Mouse (Mus musculus): ENCODE results near the gene Rab23. TPM values are rescaled to one million over a fixed set of nuclear protein-coding genes. Genes with fewer than 3 reads are reported as not detected.
A peak's percentile ranks its signal among the peaks of the same experiment; 100 is the strongest.

The Rab23 gene
- 30.3 and 32.3 TPM in 2 replicates for polyA plus RNA-seq (2014; fragmentation: Nextera tagmentation; extraction: Ambion mirVana)

GRCm38 (mm10) chr1:33719733-33720225 lies at the start of gene Rab23:
Gene Rab23 (plus strand): TSS chr1:33719887.
- H3K36me3 ChIP-seq (ENCODE audit: control insufficient read depth, insufficient read depth, low read length), result peaks cover 13% of the 10 kb centered on the region; the same call in 1 of the 2 replicates
- H3K9me3 ChIP-seq (ENCODE audit: control insufficient read depth, low read depth, low read length), result no peaks in the 10 kb centered on the region
- peak within 1 kb of the TSS; percentile 88 for H3K27ac ChIP-seq (ENCODE audit: low read length)
- peaks cover 5% of the 10 kb centered on the region; the same call in 1 of the 2 replicates for H3K4me1 ChIP-seq (ENCODE audit: control insufficient read depth, insufficient read depth, low read length)
- H3K27me3 ChIP-seq (ENCODE audit: control insufficient read depth, insufficient read depth, low read length), result no peaks in the 10 kb centered on the region
- WGBS, result under 1% methylated on average over 54 of the region's 54 CpGs
- peak; percentile 95 for ATAC-seq (ENCODE audit: insufficient number of reproducible peaks, insufficient read depth, low FRiP score, low read depth)
- H3K9ac ChIP-seq (replicated peaks; ENCODE audit: low read depth, low read length), result peak within 1 kb of the TSS; percentile 84
- H3K4me3 ChIP-seq (ENCODE audit: low read depth, low read length), result peak within 1 kb of the TSS; percentile 79
- H3K4me2 ChIP-seq (replicated peaks; ENCODE audit: low read depth, low read length), result peak within 1 kb of the TSS; percentile 56

- H3K9me3 ChIP-seq (ENCODE audit: control insufficient read depth, low read depth, low read length), result no peaks in the 10 kb centered on the region
- H3K4me3 ChIP-seq (ENCODE audit: low read depth, low read length), result peak overlapping the region; percentile 60
- peak; percentile 42; the same call in 1 of the 2 replicates for ATAC-seq (ENCODE audit: insufficient number of reproducible peaks, insufficient read depth, low FRiP score, low read depth)
- peak overlapping the region; percentile 74; the same call in 1 of the 2 replicates for H3K27ac ChIP-seq (ENCODE audit: low read length)
- H3K4me1 ChIP-seq (ENCODE audit: control insufficient read depth, insufficient read depth, low read length), result 0 out of 2 replicates have a peak, but pooled peaks cover 3% of the 10 kb centered on the region
- H3K36me3 ChIP-seq (ENCODE audit: control insufficient read depth, insufficient read depth, low read length), result no peaks in the 10 kb centered on the region; the same call in 1 of the 2 replicates
- no peaks in the 10 kb centered on the region for H3K27me3 ChIP-seq (ENCODE audit: control insufficient read depth, insufficient read depth, low read length)
- peak overlapping the region; percentile 76 for H3K4me2 ChIP-seq (replicated peaks; ENCODE audit: low read depth, low read length)
- H3K9ac ChIP-seq (replicated peaks; ENCODE audit: low read depth, low read length), result peak overlapping the region; percentile 57
- WGBS, result under 1% methylated on average over 37 of the region's 37 CpGs
Observed at GRCm38 (mm10) chr1:33670164-33670616, 49.5 kb upstream of the Rab23 start.

GRCm38 (mm10) chr1:33671441-33671840 lies 48.2 kb upstream of the Rab23 start:
- Histone ChIP-seq H3K4me3 (ENCODE audit: low read depth, low read length) (no peak overlapping the region), H3K9ac (replicated peaks; ENCODE audit: low read depth, low read length) (no peak overlapping the region), H3K27ac (ENCODE audit: low read length) (no peak overlapping the region), H3K9me3 (ENCODE audit: control insufficient read depth, low read depth, low read length) (no peaks in the 10 kb centered on the region), H3K36me3 (ENCODE audit: control insufficient read depth, insufficient read depth, low read length) (no peaks in the 10 kb centered on the region; the same call in 1 of the 2 replicates), H3K4me2 (replicated peaks; ENCODE audit: low read depth, low read length) (no peak overlapping the region), H3K27me3 (ENCODE audit: control insufficient read depth, insufficient read depth, low read length) (no peaks in the 10 kb centered on the region), H3K4me1 (ENCODE audit: control insufficient read depth, insufficient read depth, low read length) (0 out of 2 replicates have a peak, but pooled peaks cover 3% of the 10 kb centered on the region)
- WGBS, result 70% methylated on average over 5 of the region's 5 CpGs
- ATAC-seq (ENCODE audit: insufficient number of reproducible peaks, insufficient read depth, low FRiP score, low read depth), result no peak

GRCm38 (mm10) chr1:33672083-33672482 lies 47.6 kb upstream of the Rab23 start:
- Histone ChIP-seq H3K9me3 (ENCODE audit: control insufficient read depth, low read depth, low read length) (no peaks in the 10 kb centered on the region), H3K27ac (ENCODE audit: low read length) (no peak overlapping the region), H3K36me3 (ENCODE audit: control insufficient read depth, insufficient read depth, low read length) (no peaks in the 10 kb centered on the region; the same call in 1 of the 2 replicates), H3K9ac (replicated peaks; ENCODE audit: low read depth, low read length) (no peak overlapping the region), H3K4me1 (ENCODE audit: control insufficient read depth, insufficient read depth, low read length) (0 out of 2 replicates have a peak, but pooled peaks cover 3% of the 10 kb centered on the region), H3K4me3 (ENCODE audit: low read depth, low read length) (no peak overlapping the region), H3K4me2 (replicated peaks; ENCODE audit: low read depth, low read length) (no peak overlapping the region), H3K27me3 (ENCODE audit: control insufficient read depth, insufficient read depth, low read length) (no peaks in the 10 kb centered on the region)
- no peak for ATAC-seq (ENCODE audit: insufficient number of reproducible peaks, insufficient read depth, low FRiP score, low read depth)
- WGBS, result 71% methylated on average over 3 of the region's 3 CpGs

GRCm38 (mm10) chr1:33672514-33672913 lies 47.2 kb upstream of the Rab23 start:
- no peak overlapping the region for H3K4me3 ChIP-seq (ENCODE audit: low read depth, low read length)
- 0 out of 2 replicates have a peak, but pooled peaks cover 3% of the 10 kb centered on the region for H3K4me1 ChIP-seq (ENCODE audit: control insufficient read depth, insufficient read depth, low read length)
- no peak overlapping the region for H3K27ac ChIP-seq (ENCODE audit: low read length)
- H3K9me3 ChIP-seq (ENCODE audit: control insufficient read depth, low read depth, low read length), result no peaks in the 10 kb centered on the region
- H3K36me3 ChIP-seq (ENCODE audit: control insufficient read depth, insufficient read depth, low read length), result no peaks in the 10 kb centered on the region
- H3K27me3 ChIP-seq (ENCODE audit: control insufficient read depth, insufficient read depth, low read length), result no peaks in the 10 kb centered on the region
- WGBS, result 15% methylated on average over 3 of the region's 3 CpGs
- H3K4me2 ChIP-seq (replicated peaks; ENCODE audit: low read depth, low read length), result no peak overlapping the region
- ATAC-seq (ENCODE audit: insufficient number of reproducible peaks, insufficient read depth, low FRiP score, low read depth), result no peak
- no peak overlapping the region for H3K9ac ChIP-seq (replicated peaks; ENCODE audit: low read depth, low read length)

GRCm38 (mm10) chr1:33673158-33673960 lies 46.3 kb upstream of the Rab23 start:
- no peak for ATAC-seq (ENCODE audit: insufficient number of reproducible peaks, insufficient read depth, low FRiP score, low read depth)
- H3K9ac ChIP-seq (replicated peaks; ENCODE audit: low read depth, low read length), result no peak overlapping the region
- H3K4me3 ChIP-seq (ENCODE audit: low read depth, low read length), result no peak overlapping the region
- H3K4me2 ChIP-seq (replicated peaks; ENCODE audit: low read depth, low read length), result peak overlapping the region; percentile 22
- 39% methylated on average over 17 of the region's 17 CpGs for WGBS
- peak overlapping the region; percentile 10; the same call in 1 of the 2 replicates for H3K27ac ChIP-seq (ENCODE audit: low read length)
- no peaks in the 10 kb centered on the region for H3K36me3 ChIP-seq (ENCODE audit: control insufficient read depth, insufficient read depth, low read length)
- H3K9me3 ChIP-seq (ENCODE audit: control insufficient read depth, low read depth, low read length), result no peaks in the 10 kb centered on the region
- no peaks in the 10 kb centered on the region for H3K27me3 ChIP-seq (ENCODE audit: control insufficient read depth, insufficient read depth, low read length)
- H3K4me1 ChIP-seq (ENCODE audit: control insufficient read depth, insufficient read depth, low read length), result 0 out of 2 replicates have a peak, but pooled peaks cover 3% of the 10 kb centered on the region

GRCm38 (mm10) chr1:33680435-33680834 lies 39.3 kb upstream of the Rab23 start:
- Histone ChIP-seq H3K9ac (replicated peaks; ENCODE audit: low read depth, low read length) (no peak overlapping the region), H3K4me2 (replicated peaks; ENCODE audit: low read depth, low read length) (no peak overlapping the region), H3K9me3 (ENCODE audit: control insufficient read depth, low read depth, low read length) (no peaks in the 10 kb centered on the region), H3K4me1 (ENCODE audit: control insufficient read depth, insufficient read depth, low read length) (no peaks in the 10 kb centered on the region), H3K4me3 (ENCODE audit: low read depth, low read length) (no peak overlapping the region), H3K27ac (ENCODE audit: low read length) (no peak overlapping the region), H3K27me3 (ENCODE audit: control insufficient read depth, insufficient read depth, low read length) (no peaks in the 10 kb centered on the region), H3K36me3 (ENCODE audit: control insufficient read depth, insufficient read depth, low read length) (no peaks in the 10 kb centered on the region)
- WGBS, result 45% methylated on average over 4 of the region's 4 CpGs
- no peak for ATAC-seq (ENCODE audit: insufficient number of reproducible peaks, insufficient read depth, low FRiP score, low read depth)

GRCm38 (mm10) chr1:33680890-33681289 lies 38.8 kb upstream of the Rab23 start:
- 94% methylated on average over 7 of the region's 7 CpGs for WGBS
- H3K4me3 ChIP-seq (ENCODE audit: low read depth, low read length), result no peak overlapping the region
- no peaks in the 10 kb centered on the region for H3K27me3 ChIP-seq (ENCODE audit: control insufficient read depth, insufficient read depth, low read length)
- no peak for ATAC-seq (ENCODE audit: insufficient number of reproducible peaks, insufficient read depth, low FRiP score, low read depth)
- no peaks in the 10 kb centered on the region for H3K9me3 ChIP-seq (ENCODE audit: control insufficient read depth, low read depth, low read length)
- no peak overlapping the region for H3K27ac ChIP-seq (ENCODE audit: low read length)
- H3K36me3 ChIP-seq (ENCODE audit: control insufficient read depth, insufficient read depth, low read length), result no peaks in the 10 kb centered on the region
- H3K4me1 ChIP-seq (ENCODE audit: control insufficient read depth, insufficient read depth, low read length), result no peaks in the 10 kb centered on the region
- H3K9ac ChIP-seq (replicated peaks; ENCODE audit: low read depth, low read length), result no peak overlapping the region
- H3K4me2 ChIP-seq (replicated peaks; ENCODE audit: low read depth, low read length), result no peak overlapping the region
